Mouse (Mus musculus) cerebellum, postnatal 14 days (tissue): ENCODE data around the gene Gsta2.
A peak's percentile ranks its signal among the peaks of the same experiment; 100 is the strongest.
"Not testable (repeated sequence)": the region's sequence is repeated elsewhere in the genome, so short reads cannot be mapped to it uniquely, and the experiment has no call there.

Experiments
- DNase-seq, 2 experiments: peaks; one replicate each; pipeline ENCODE4 v3.0.0; 2021; ENCODE audit warnings: mixed read lengths in 2 of 2

Gene Gsta2

GRCm38 (mm10) chr9:78355611-78356010 lies at the start of gene Gsta2:
TSS of gene Gsta2 (minus strand) at chr9:78355788.
- no peak for DNase-seq

- DNase-seq = no peak
Observed at GRCm38 (mm10) chr9:78401596-78401995, 46.0 kb upstream of the Gsta2 start.

- DNase-seq = no peak
Observed at GRCm38 (mm10) chr9:78400570-78400969, 45.0 kb upstream of the Gsta2 start.

- no peak for DNase-seq
Observed at GRCm38 (mm10) chr9:78396517-78396916, 40.9 kb upstream of the Gsta2 start.

GRCm38 (mm10) chr9:78395630-78396351 lies 40.2 kb upstream of the Gsta2 start, which contains the start of gene Ddx43:
TSS of gene Ddx43 (plus strand) at chr9:78395777.
- peak; percentile 64 to 68 for DNase-seq

- DNase-seq = no peak
Observed at GRCm38 (mm10) chr9:78395244-78395629, 39.6 kb upstream of the Gsta2 start.

- no peak for DNase-seq
Observed at GRCm38 (mm10) chr9:78394602-78395001, 39.0 kb upstream of the Gsta2 start.

GRCm38 (mm10) chr9:78393741-78394140 lies 38.2 kb upstream of the Gsta2 start:
- no peak for DNase-seq

- DNase-seq = no peak
Observed at GRCm38 (mm10) chr9:78389981-78390380, 34.4 kb upstream of the Gsta2 start.

- no peak for DNase-seq
Observed at GRCm38 (mm10) chr9:78386947-78387346, 31.4 kb upstream of the Gsta2 start.

- peak in 1 of 2 experiments; percentile 6 for DNase-seq
Observed at GRCm38 (mm10) chr9:78385893-78386292, 30.3 kb upstream of the Gsta2 start.

GRCm38 (mm10) chr9:78378113-78378785 lies 22.7 kb upstream of the Gsta2 start, which contains the start of gene Ooep:
TSS of gene Ooep (minus strand) at chr9:78378725.
- DNase-seq = peak; percentile 58 to 70

GRCm38 (mm10) chr9:78377546-78377945 lies 22.0 kb upstream of the Gsta2 start:
- DNase-seq = no peak

GRCm38 (mm10) chr9:78375486-78375885 lies 19.9 kb upstream of the Gsta2 start:
- DNase-seq = no peak

- DNase-seq = no peak
Observed at GRCm38 (mm10) chr9:78374885-78375389, 19.3 kb upstream of the Gsta2 start.

- no peak for DNase-seq
Observed at GRCm38 (mm10) chr9:78374397-78374796, 18.8 kb upstream of the Gsta2 start.

- DNase-seq = no peak
Observed at GRCm38 (mm10) chr9:78372827-78373504, 17.4 kb upstream of the Gsta2 start.

- no peak for DNase-seq
Observed at GRCm38 (mm10) chr9:78371441-78371840, 15.9 kb upstream of the Gsta2 start.

GRCm38 (mm10) chr9:78369786-78370185 lies 14.2 kb upstream of the Gsta2 start:
- DNase-seq = no peak

GRCm38 (mm10) chr9:78369349-78369748 lies 13.8 kb upstream of the Gsta2 start:
- DNase-seq = no peak

GRCm38 (mm10) chr9:78368671-78369293 lies 13.2 kb upstream of the Gsta2 start:
- no peak for DNase-seq

GRCm38 (mm10) chr9:78367959-78368358 lies 12.4 kb upstream of the Gsta2 start, which contains the start of gene Dppa5a:
TSS of gene Dppa5a (minus strand) at chr9:78368177.
- DNase-seq = not testable (repeated sequence)
